Mouse (Mus musculus): ENCODE measurements around the gene Bcorl1. TPM values are rescaled to one million over a fixed set of nuclear protein-coding genes. Genes with fewer than 3 reads are reported as not detected.
A peak's percentile ranks its signal among the peaks of the same experiment; 100 is the strongest.

Bcorl1 gene
- polyA plus RNA-seq, 1 experiment from 2014 or later: 5.3 TPM

DNA sequence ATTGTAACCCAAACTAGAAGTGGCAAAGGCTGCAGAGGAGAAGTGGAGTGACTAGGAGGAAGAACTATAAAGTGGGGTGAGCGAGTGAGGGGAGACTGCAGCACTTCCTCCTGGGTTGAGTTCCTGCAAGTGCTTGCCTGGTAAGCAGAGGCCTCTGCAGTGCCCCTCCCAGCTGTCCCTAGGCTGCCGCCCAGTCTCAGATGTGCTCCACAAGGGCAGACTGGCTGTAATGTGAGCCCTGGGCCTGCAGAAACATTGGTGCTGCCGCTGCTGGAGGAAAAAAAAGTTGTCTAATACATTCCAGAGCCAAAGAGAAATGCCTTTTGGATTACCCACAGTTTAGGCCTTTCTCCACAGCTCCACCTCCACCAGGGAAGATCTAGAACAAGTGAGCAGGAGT, 64.0 kb downstream of the Bcorl1 start:
- Histone ChIP-seq H3K4me3 (no peak overlapping the region), H3K9ac (no peak overlapping the region), H3K4me1 (no peaks in the 10 kb centered on the region), H3K27ac (0 out of 2 replicates have a peak overlapping the region, but pooled peaks have one; percentile 2), H3K27me3 (no peaks in the 10 kb centered on the region), H3K4me2 (no peak overlapping the region), H3K9me3 (no peaks in the 10 kb centered on the region), H3K36me3 (peaks cover 35% of the 10 kb centered on the region)
- no peak for ATAC-seq (ENCODE audit: insufficient number of reproducible peaks, low FRiP score, low TSS enrichment, low read depth)
- WGBS: 26% methylated on average over 3 of the region's 3 CpGs

DNA sequence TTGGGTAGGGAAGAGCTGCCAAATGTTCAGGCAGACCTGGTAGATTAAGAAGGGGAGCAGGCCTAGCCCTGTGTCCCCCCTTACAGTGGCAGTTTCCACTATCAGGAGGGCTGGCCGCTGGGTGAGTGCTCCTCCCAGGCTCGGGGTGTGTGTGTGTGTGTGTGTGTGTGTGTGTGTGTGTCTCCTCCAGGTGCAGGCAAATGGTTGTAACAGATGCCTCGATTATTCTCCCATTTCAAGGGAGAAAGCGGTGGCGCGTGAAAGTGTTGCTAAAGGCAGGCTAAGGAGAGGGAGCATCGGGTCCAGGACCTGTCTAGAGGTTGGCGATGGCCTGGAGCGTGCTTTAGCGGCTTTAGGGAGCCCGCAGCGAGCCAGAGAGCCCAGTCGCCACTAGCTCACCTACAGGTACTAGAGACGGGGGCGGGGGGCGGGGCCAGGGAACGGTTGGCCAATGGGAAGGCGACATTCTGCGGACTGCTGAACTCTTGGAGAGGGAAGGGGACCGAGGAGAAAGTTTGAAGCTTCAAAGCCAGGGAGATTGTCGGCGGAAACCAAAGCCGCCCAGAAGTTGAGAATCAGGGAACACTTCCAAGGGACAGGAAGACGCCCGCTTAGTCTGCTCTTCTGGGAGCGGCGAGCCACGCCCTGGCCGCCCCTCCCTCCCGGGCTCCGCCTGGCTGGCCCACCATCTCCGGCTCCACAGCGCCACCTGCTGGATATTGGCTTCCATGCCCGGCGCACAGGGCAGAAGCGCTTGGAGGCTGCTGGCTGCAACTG, 68.6 kb downstream of the Bcorl1 start:
- 16% methylated on average over 35 of the region's 36 CpGs for WGBS
- H3K4me3 ChIP-seq: peak overlapping the region; percentile 48
- peak overlapping the region; percentile 44 for H3K27ac ChIP-seq
- peak; percentile 75 for ATAC-seq (ENCODE audit: insufficient number of reproducible peaks, low FRiP score, low TSS enrichment, low read depth)
- no peaks in the 10 kb centered on the region for H3K27me3 ChIP-seq
- H3K4me1 ChIP-seq: no peaks in the 10 kb centered on the region
- H3K9me3 ChIP-seq: no peaks in the 10 kb centered on the region
- peak overlapping the region; percentile 49 for H3K4me2 ChIP-seq
- 0 out of 2 replicates have a peak, but pooled peaks cover under 1% of the 10 kb centered on the region for H3K36me3 ChIP-seq
- H3K9ac ChIP-seq: no peak overlapping the region

DNA sequence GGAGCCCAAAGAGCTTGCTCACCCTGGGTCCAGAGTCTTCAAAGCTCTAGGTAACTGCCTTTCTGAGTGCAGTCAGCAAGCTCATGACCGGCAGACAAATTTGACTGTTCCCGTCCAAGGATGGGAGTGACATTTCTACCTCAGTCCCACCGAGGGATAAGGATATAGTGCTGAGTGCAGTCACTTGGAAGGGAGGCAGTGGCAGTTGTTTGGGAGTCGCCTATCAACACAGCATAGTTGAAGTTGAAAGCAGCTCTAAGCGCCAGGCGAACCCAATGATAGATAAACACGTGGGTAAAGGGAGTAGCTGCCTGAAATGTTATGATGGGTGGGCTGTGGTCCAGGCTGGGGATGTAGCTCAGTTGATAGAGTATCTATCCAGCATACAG, 69.2 kb downstream of the Bcorl1 start:
- ATAC-seq (ENCODE audit: insufficient number of reproducible peaks, low FRiP score, low TSS enrichment, low read depth): 0 out of 2 replicates have a peak, but pooled peaks have one; percentile 9

DNA sequence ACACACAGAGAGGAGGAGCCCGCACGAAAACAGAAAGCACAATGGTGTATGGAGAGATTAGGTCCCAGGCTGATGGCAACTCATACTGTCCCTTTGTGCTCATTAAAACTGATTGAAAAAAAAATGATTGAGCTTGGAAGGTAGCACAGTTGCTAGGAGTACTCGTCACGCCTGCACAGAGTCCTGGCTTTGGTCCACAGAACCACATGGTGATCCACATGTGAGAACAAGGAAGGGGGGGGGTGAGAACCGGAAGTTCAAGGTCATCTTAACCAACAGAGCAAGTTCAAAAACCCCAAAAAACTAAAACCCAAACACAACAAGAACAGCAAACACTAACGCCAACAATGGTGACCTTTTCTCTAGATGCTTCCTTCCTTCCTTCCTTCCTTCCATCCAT, 71.5 kb downstream of the Bcorl1 start:
- Histone ChIP-seq H3K9me3 (no peaks in the 10 kb centered on the region), H3K27me3 (no peaks in the 10 kb centered on the region), H3K4me3 (no peak overlapping the region), H3K9ac (no peak overlapping the region), H3K27ac (no peak overlapping the region), H3K4me2 (no peak overlapping the region), H3K4me1 (no peaks in the 10 kb centered on the region), H3K36me3 (peaks cover 17% of the 10 kb centered on the region)
- ATAC-seq (ENCODE audit: insufficient number of reproducible peaks, low FRiP score, low TSS enrichment, low read depth): no peak
- whole genome bisulfite sequencing: 72% methylated on average over 6 of the region's 6 CpGs

More for the DNA sequence above, 69.2 kb downstream of the Bcorl1 start:
- no peaks in the 10 kb centered on the region for H3K4me1 ChIP-seq
- H3K4me2 ChIP-seq: peak overlapping the region; percentile 49; the same call in 1 of the 2 replicates
- 27% methylated on average over 7 of the region's 7 CpGs for WGBS
- peak overlapping the region; percentile 44; the same call in 1 of the 2 replicates for H3K27ac ChIP-seq
- no peak overlapping the region for H3K9ac ChIP-seq
- 0 out of 2 replicates have a peak, but pooled peaks cover 5% of the 10 kb centered on the region for H3K36me3 ChIP-seq
- H3K27me3 ChIP-seq: no peaks in the 10 kb centered on the region
- no peaks in the 10 kb centered on the region for H3K9me3 ChIP-seq
- peak overlapping the region; percentile 48 for H3K4me3 ChIP-seq

DNA sequence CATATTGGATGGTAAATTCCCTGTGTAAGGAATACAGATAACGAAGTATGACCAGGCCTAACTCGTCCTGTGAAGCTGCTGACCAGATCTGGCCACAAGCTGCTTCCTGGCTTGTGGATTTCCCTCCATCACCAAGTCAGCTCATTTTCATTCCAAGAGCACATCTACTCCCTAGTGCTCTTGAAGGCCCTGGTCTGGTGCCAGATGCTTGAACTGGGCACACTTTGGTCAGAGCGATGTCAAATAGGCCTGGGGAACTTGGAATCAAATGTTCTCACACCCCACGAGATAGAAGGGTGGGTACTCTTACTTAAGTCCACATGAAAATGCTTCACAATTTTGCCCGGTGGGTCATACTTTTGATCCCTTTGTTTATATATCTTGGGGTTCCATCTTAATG, 73.1 kb downstream of the Bcorl1 start:
- no peaks in the 10 kb centered on the region for H3K9me3 ChIP-seq
- H3K27me3 ChIP-seq: no peaks in the 10 kb centered on the region
- no peak overlapping the region for H3K4me2 ChIP-seq
- no peaks in the 10 kb centered on the region for H3K4me1 ChIP-seq
- no peak overlapping the region for H3K4me3 ChIP-seq
- ATAC-seq (ENCODE audit: insufficient number of reproducible peaks, low FRiP score, low TSS enrichment, low read depth): no peak
- no peak overlapping the region for H3K27ac ChIP-seq
- H3K9ac ChIP-seq: no peak overlapping the region
- H3K36me3 ChIP-seq: peaks cover 21% of the 10 kb centered on the region
- 89% methylated on average over 5 of the region's 5 CpGs for WGBS

DNA sequence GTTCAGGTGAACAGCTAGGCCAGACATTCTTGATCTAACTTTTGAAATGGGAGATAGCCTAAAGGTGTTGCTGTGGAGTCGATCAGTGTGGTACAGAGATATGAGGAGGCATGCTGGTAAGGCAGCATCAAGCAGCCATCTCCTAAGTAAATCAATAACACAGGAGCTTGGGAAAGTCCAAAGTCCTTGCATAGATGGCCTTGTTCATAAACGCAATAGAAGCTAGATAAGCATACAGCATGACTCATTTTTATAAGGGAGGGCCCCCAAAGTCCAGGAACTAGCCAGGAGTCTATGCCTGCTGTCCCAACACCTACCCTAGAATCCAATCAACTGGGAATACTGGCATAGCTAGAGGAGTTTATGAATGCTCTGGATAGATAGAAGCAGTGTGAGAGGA, 77.3 kb downstream of the Bcorl1 start:
- Histone ChIP-seq H3K27ac (no peak overlapping the region), H3K36me3 (peaks cover 21% of the 10 kb centered on the region), H3K4me2 (no peak overlapping the region), H3K4me3 (no peak overlapping the region), H3K4me1 (no peaks in the 10 kb centered on the region), H3K27me3 (no peaks in the 10 kb centered on the region), H3K9me3 (no peaks in the 10 kb centered on the region), H3K9ac (no peak overlapping the region)
- no peak for ATAC-seq (ENCODE audit: insufficient number of reproducible peaks, low FRiP score, low TSS enrichment, low read depth)
- WGBS: 65% methylated on average over 2 of the region's 2 CpGs

DNA sequence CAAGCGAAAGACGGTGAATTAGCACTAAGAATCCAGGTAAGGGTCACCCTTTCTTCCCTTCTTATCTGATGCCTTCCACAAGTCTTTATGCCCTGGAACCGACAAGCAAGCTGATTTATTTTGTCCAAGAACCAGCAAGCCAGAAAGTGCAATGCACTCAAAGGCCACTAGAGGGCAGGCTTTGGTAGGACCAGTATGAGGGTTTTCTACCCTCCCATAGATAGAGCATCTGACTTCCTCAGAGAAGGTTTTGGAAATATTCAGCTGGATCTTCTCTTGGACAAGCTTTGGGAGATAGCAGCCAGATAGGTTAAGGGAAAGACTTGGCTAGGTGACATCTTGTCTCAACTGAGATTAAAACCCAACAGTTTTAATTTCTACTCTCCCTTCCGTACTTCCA, 81.8 kb downstream of the Bcorl1 start:
- H3K4me2 ChIP-seq: no peak overlapping the region
- H3K9ac ChIP-seq: no peak overlapping the region
- no peak overlapping the region for H3K27ac ChIP-seq
- ATAC-seq (ENCODE audit: insufficient number of reproducible peaks, low FRiP score, low TSS enrichment, low read depth): no peak
- H3K4me3 ChIP-seq: no peak overlapping the region
- H3K27me3 ChIP-seq: no peaks in the 10 kb centered on the region
- H3K9me3 ChIP-seq: no peaks in the 10 kb centered on the region
- WGBS: 32% methylated on average over 4 of the region's 4 CpGs
- 0 out of 2 replicates have a peak, but pooled peaks cover 6% of the 10 kb centered on the region for H3K4me1 ChIP-seq
- H3K36me3 ChIP-seq: peaks cover 1% of the 10 kb centered on the region; the same call in 1 of the 2 replicates

DNA sequence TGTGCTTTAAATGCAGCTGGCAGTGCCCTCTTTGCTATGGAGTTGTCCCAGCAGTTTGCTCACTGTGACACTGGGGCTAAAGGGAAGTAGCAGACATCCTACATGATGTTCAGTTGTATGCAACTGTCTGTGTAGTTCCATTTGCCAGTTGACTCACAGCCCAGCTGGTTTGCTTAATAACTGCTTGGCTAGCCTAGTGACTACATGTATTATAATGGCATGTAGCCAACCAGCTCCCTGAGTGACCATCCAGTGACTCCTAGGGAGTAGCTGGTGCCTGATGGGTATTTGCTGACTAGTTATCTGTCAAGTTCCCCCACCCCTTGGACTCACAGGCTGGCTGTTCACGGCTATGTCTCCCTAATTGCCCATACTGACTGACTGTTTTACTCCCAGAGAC, 82.5 kb downstream of the Bcorl1 start:
- Histone ChIP-seq H3K4me1 (0 out of 2 replicates have a peak, but pooled peaks cover 6% of the 10 kb centered on the region), H3K27me3 (no peaks in the 10 kb centered on the region), H3K4me2 (no peak overlapping the region), H3K27ac (no peak overlapping the region), H3K9ac (no peak overlapping the region), H3K9me3 (no peaks in the 10 kb centered on the region), H3K36me3 (no peaks in the 10 kb centered on the region), H3K4me3 (no peak overlapping the region)
- ATAC-seq (ENCODE audit: insufficient number of reproducible peaks, low FRiP score, low TSS enrichment, low read depth): no peak
- 47% methylated on average over 1 of the region's 1 CpGs for WGBS

DNA sequence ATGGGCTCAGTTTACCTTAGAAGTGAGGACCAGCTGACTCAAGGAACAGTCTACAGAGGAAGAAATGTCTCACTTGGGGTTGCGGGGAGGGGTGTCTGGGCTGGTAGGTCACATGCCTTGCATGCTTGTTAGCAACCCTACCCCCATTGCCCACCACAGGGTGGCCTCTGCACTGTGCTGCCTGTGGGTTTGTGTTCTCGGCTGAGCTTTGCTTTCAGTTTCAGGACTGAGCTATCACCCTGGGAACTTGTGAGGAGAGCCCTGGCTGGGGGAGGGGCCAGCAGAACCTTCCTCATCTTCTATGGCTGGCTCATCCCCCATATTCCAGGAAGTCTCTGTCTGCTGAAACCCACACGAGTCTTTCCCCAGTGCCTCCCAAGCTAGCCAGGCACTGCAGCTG, 83.4 kb downstream of the Bcorl1 start:
- H3K4me2 ChIP-seq: no peak overlapping the region
- H3K9ac ChIP-seq: no peak overlapping the region
- H3K36me3 ChIP-seq: no peaks in the 10 kb centered on the region
- H3K9me3 ChIP-seq: no peaks in the 10 kb centered on the region
- 0 out of 2 replicates have a peak, but pooled peaks cover 6% of the 10 kb centered on the region for H3K4me1 ChIP-seq
- no peak overlapping the region for H3K4me3 ChIP-seq
- no peak overlapping the region for H3K27ac ChIP-seq
- WGBS: 58% methylated on average over 3 of the region's 3 CpGs
- no peak for ATAC-seq (ENCODE audit: insufficient number of reproducible peaks, low FRiP score, low TSS enrichment, low read depth)
- H3K27me3 ChIP-seq: no peaks in the 10 kb centered on the region

DNA sequence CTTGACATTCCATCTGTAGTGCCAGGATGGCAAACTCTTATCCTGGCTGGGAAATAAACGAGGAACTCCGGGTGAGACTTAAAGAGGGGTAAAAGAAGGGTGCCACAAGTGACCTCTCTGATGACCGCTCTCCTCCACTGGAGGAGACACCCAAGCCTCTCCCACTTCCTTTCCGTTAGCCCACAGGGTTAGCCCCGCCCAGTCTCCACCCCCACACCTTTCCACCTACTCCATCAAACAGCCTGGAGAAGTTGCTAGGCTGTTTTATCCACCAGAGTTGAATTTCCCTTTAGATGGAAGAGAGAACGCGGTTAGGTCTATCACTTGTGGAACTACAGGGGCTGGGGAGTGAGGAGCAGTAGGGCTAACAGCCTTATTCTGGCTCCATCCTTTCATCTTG, 84.1 kb downstream of the Bcorl1 start:
- no peak for ATAC-seq (ENCODE audit: insufficient number of reproducible peaks, low FRiP score, low TSS enrichment, low read depth)
- WGBS: 62% methylated on average over 7 of the region's 7 CpGs

DNA sequence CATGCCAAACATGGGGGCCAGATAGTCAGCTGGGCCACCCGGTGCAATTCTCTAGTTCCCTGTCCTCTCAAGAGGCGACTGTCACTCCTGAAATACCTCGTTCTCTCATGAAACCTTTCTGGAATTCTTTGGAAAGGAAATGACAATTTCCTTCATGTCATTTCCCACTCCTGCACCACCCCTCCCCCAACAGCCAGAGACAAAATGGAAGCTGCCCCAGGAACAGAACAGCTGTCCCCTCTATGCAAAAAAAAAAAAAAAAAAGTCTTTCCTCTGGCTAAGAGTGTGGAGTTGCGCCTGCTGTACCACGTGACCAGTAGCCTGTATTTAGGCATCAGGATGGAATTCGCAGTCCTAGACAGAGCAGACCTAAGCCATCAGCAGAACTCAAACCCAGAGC, 87.1 kb downstream of the Bcorl1 start:
- Histone ChIP-seq H3K9me3 (no peaks in the 10 kb centered on the region), H3K9ac (no peak overlapping the region), H3K27ac (no peak overlapping the region), H3K4me2 (no peak overlapping the region), H3K4me3 (no peak overlapping the region), H3K27me3 (no peaks in the 10 kb centered on the region), H3K4me1 (0 out of 2 replicates have a peak, but pooled peaks cover 6% of the 10 kb centered on the region), H3K36me3 (no peaks in the 10 kb centered on the region)
- no peak for ATAC-seq (ENCODE audit: insufficient number of reproducible peaks, low FRiP score, low TSS enrichment, low read depth)
- 66% methylated on average over 6 of the region's 6 CpGs for WGBS

More for the DNA sequence above, 84.1 kb downstream of the Bcorl1 start:
- no peaks in the 10 kb centered on the region for H3K36me3 ChIP-seq
- no peaks in the 10 kb centered on the region for H3K9me3 ChIP-seq
- no peak overlapping the region for H3K4me2 ChIP-seq
- no peak overlapping the region for H3K27ac ChIP-seq
- H3K27me3 ChIP-seq: no peaks in the 10 kb centered on the region
- no peak overlapping the region for H3K9ac ChIP-seq
- H3K4me1 ChIP-seq: 0 out of 2 replicates have a peak, but pooled peaks cover 6% of the 10 kb centered on the region
- no peak overlapping the region for H3K4me3 ChIP-seq

DNA sequence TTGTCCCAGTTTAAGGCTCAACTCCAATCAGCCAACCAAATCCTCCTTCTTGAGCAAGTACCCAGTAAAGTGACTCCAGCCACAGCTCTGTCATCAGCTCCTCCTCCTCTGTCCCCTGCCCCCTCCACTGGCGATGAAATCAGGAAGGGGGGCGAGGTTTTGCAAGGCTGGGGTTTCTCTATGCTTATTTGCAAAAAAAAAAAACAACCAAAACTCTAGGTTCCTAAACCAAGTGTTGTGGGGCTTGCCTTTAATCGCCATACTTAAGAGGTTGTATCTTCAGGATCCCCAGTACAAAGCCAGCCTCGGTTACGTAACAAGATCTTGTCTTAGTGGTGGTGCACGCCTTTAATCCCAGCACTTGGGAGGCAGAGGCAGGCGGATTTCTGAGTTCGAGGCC, 87.5 kb downstream of the Bcorl1 start:
- WGBS: 85% methylated on average over 8 of the region's 8 CpGs
- Histone ChIP-seq H3K27me3 (no peaks in the 10 kb centered on the region), H3K4me2 (no peak overlapping the region), H3K27ac (no peak overlapping the region), H3K36me3 (no peaks in the 10 kb centered on the region), H3K4me1 (0 out of 2 replicates have a peak, but pooled peaks cover 6% of the 10 kb centered on the region), H3K9ac (no peak overlapping the region), H3K9me3 (no peaks in the 10 kb centered on the region), H3K4me3 (no peak overlapping the region)
- ATAC-seq (ENCODE audit: insufficient number of reproducible peaks, low FRiP score, low TSS enrichment, low read depth): no peak

All from limb, embryonic 15.5 days (tissue).